Mouse (Mus musculus) heart, embryonic 12.5 days (tissue): ENCODE data around the gene Npat. TPM values are rescaled to one million over a fixed set of nuclear protein-coding genes. Genes with fewer than 3 reads are reported as not detected.

Experiments
- ATAC-seq: fragments of 200-750 bp; cut with Nextera tagmentation; 2 replicates; pipeline ENCODE4 v1.8.0; 2017; ENCODE audit warnings: moderate TSS enrichment, moderate library complexity; ENCODE audit not compliant: insufficient number of reproducible peaks, low FRiP score
- H3K27ac ChIP-seq: fragments of 300-500 bp; sonication (generic); 2 replicates; pipeline ENCODE4 v1.5.1; 2016; ENCODE audit warnings: mild to moderate bottlenecking, moderate library complexity; ENCODE audit not compliant: poor library complexity, severe bottlenecking
- H3K27me3 ChIP-seq: fragments of 300-500 bp; sonication (generic); replicated peaks from 2 replicates; pipeline ENCODE4 v1.6.1; 2016; ENCODE audit warnings: mild to moderate bottlenecking, moderate library complexity
- H3K36me3 ChIP-seq: fragments of 300-500 bp; sonication (generic); 2 replicates; pipeline ENCODE4 v1.6.1; 2016; ENCODE audit warnings: mild to moderate bottlenecking, moderate library complexity
- H3K4me1 ChIP-seq: fragments of 300-500 bp; sonication (generic); replicated peaks from 2 replicates; pipeline ENCODE4 v1.6.1; 2016; ENCODE audit warnings: mild to moderate bottlenecking
- H3K4me2 ChIP-seq: fragments of 300-500 bp; sonication (generic); 2 replicates; pipeline ENCODE4 v1.6.1; 2016; ENCODE audit warnings: mild to moderate bottlenecking, moderate library complexity
- H3K4me3 ChIP-seq: fragments of 300-500 bp; sonication (generic); 2 replicates; pipeline ENCODE4 v1.5.1; 2016; ENCODE audit warnings: mild to moderate bottlenecking
- H3K9ac ChIP-seq: fragments of 300-500 bp; sonication (generic); 2 replicates; pipeline ENCODE4 v1.6.1; 2016; ENCODE audit warnings: mild to moderate bottlenecking, moderate library complexity
- H3K9me3 ChIP-seq: fragments of 300-500 bp; sonication (generic); replicated peaks from 2 replicates; pipeline ENCODE4 v1.6.1; 2016; ENCODE audit warnings: mild to moderate bottlenecking, moderate library complexity
- WGBS: fragments of 180-500 bp; shearing (Covaris S2); methylation state at CpG from one replicate; pipeline ENCODE4 v1.1.7; 2016; 5-methylcytosine and 5-hydroxymethylcytosine counted together
- polyA plus RNA-seq: library from polyadenylated mRNA; unstranded; fragments of >200 nt; fragmentation: Nextera tagmentation; extraction: Ambion mirVana; gene quantifications from 2 replicates; pipeline ENCODE4 v1.2.1, GENCODE M21; 2016

Gene Npat
- polyA plus RNA-seq, 1 experiment from 2014 or later, result 17.3 TPM

DNA sequence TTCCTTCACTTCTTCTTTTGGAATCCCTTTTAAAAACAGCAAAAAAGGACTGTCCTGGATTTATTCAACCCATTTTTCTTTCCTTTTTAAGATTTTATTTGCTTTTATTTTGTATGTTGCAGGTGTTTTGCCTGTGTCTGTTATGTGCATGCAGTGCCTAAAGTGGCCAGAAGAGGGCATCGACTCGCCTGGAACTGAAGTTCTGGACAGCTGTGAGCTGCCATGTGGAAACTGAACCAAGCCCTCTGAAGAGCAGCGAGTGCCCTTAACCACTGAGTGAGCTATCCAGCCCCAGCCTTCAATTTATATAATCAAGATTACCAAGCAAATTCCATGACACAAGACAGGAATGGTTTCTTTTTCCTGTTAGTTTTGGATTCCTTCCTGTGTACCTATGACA, 57.9 kb downstream of the Npat start:
- H3K27me3 ChIP-seq, result no peaks in the 10 kb centered on the region
- H3K9ac ChIP-seq, result no peak overlapping the region
- no peak overlapping the region for H3K27ac ChIP-seq
- no peak overlapping the region for H3K4me3 ChIP-seq
- H3K36me3 ChIP-seq, result peaks cover 68% of the 10 kb centered on the region
- 12% methylated on average over 3 of the region's 3 CpGs for WGBS
- no peaks in the 10 kb centered on the region for H3K9me3 ChIP-seq
- H3K4me2 ChIP-seq, result no peak overlapping the region
- no peak for ATAC-seq
- no peaks in the 10 kb centered on the region for H3K4me1 ChIP-seq

DNA sequence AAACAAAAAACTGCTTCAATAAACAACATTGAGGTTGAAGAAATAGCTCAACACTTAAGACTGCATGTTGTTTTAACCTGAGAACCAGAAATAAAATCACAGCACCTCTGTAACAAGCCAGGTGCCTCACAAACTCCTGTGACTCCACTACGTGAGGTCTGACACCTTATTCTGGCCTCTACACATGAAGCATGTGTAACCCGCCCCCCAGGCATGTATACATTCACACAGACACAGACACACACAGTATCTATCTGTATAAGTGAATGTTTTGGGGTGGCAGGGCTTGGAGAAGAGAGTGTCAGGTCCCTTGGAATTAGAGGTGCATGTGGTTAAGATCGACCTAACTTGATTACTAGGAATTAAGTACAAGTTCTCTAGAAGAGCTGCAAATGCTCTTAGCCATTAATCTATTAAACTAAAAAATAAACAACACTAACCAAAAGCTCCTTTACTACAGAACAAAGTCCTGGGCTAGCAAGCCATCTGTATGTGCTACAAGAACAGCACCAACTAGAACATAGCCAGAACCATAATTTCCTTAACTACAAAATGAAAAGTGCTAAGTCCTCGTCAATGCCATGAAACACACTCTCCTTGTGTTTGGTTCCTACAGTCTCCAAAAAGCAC, 60.2 kb downstream of the Npat start:
- H3K9me3 ChIP-seq, result no peaks in the 10 kb centered on the region
- H3K4me1 ChIP-seq, result no peaks in the 10 kb centered on the region
- ATAC-seq, result no peak
- no peak overlapping the region for H3K4me2 ChIP-seq
- no peak overlapping the region for H3K4me3 ChIP-seq
- H3K27me3 ChIP-seq, result no peaks in the 10 kb centered on the region
- peaks cover 46% of the 10 kb centered on the region for H3K36me3 ChIP-seq
- H3K27ac ChIP-seq, result no peak overlapping the region
- H3K9ac ChIP-seq, result no peak overlapping the region
- WGBS, result 86% methylated on average over 4 of the region's 4 CpGs

DNA sequence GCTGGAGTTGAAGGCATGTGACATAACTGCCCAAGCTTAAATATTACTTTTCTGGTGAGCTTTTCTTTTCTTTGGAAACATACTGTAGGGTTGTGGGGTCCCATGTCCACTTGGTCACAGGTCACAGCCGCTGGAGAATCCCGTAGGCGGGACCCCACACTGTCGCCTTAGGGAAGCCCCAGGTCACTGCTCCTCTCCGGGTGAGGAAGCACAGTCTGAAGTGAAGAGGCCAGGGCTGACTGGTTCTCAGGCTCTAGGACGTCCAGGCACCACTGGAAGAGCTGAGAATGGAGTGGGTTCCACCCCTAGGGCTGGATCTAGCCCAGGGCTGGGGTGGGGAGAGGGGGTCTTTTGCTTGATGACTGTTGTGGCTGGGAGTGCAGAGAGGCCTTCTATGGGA, 61.8 kb downstream of the Npat start:
- Histone ChIP-seq H3K9ac (no peak overlapping the region), H3K4me1 (peaks cover 5% of the 10 kb centered on the region), H3K4me3 (no peak overlapping the region), H3K27me3 (no peaks in the 10 kb centered on the region), H3K9me3 (no peaks in the 10 kb centered on the region), H3K36me3 (peaks cover 34% of the 10 kb centered on the region), H3K27ac (no peak overlapping the region), H3K4me2 (no peak overlapping the region)
- no peak for ATAC-seq
- WGBS, result 76% methylated on average over 6 of the region's 6 CpGs

DNA sequence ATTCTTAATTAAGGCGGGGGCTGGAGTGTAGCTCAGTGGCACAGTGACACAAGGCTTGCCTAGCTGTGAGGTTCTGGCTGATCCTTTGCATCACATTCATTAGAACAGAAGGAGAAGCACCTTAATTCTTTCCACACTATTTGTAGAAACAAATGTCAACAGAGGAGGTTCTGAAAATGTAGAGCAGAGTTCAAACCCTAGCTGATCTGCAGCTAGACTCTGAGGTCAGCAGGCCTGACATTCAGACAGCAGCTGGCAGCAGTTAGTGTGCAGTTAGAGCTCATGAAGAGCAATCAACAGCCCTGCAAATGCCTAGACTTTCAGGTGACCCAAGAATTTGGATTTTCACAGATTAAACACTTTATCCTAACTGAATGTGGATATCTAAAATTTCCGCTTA, 64.7 kb downstream of the Npat start:
- H3K36me3 ChIP-seq, result peaks cover 13% of the 10 kb centered on the region
- H3K9ac ChIP-seq, result no peak overlapping the region
- H3K27ac ChIP-seq, result no peak overlapping the region
- no peak overlapping the region for H3K4me2 ChIP-seq
- ATAC-seq, result no peak
- peaks cover 25% of the 10 kb centered on the region for H3K4me1 ChIP-seq
- H3K4me3 ChIP-seq, result no peak overlapping the region
- 82% methylated on average over 2 of the region's 2 CpGs for WGBS
- no peaks in the 10 kb centered on the region for H3K9me3 ChIP-seq
- no peaks in the 10 kb centered on the region for H3K27me3 ChIP-seq

DNA sequence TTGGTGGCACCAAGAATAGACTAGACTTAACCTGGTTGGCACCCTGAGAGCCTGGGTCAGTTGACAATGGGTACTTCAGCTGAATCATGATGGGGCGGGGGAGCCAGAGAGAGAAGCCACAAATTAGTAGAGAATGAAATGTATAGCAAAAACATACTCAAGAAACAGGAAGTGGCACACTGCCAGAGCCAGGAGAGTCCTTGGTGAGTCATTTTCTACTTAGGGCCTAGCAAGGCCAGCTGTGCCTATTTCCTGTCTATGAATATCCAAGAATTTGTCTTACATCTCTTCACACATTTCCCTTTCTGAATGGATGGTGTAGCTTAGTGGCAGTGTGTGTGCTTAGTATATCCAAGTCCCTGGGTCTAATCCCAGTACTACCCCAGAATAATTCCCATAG, 66.5 kb downstream of the Npat start:
- 0 out of 2 replicates have a peak, but pooled peaks cover 4% of the 10 kb centered on the region for H3K36me3 ChIP-seq
- WGBS, result 83% methylated on average over 1 of the region's 1 CpGs
- no peak overlapping the region for H3K9ac ChIP-seq
- ATAC-seq, result no peak
- no peak overlapping the region for H3K4me2 ChIP-seq
- H3K4me3 ChIP-seq, result no peak overlapping the region
- no peak overlapping the region for H3K27ac ChIP-seq
- no peaks in the 10 kb centered on the region for H3K27me3 ChIP-seq
- peaks cover 26% of the 10 kb centered on the region for H3K4me1 ChIP-seq
- H3K9me3 ChIP-seq, result no peaks in the 10 kb centered on the region

DNA sequence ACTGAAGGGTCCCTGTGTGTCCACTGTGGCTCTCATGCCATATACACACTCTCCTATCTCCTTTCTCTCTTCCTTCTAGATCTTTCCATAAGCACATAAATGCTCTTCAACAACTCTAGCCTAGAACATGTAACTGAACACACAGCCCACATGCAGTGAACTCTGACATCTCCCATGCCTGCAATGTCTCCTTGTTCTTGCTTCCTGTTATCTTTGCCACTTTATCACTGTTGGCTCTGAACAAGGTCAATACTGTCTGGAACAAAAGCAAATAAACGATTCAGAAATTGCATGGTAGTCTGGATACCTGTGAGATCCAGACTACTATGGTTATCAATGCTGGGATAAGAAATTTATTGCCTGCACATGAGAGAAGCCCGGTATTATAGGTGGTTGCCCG, 67.0 kb downstream of the Npat start:
- no peak for ATAC-seq
- H3K27ac ChIP-seq, result no peak overlapping the region
- WGBS, result 60% methylated on average over 3 of the region's 3 CpGs

DNA sequence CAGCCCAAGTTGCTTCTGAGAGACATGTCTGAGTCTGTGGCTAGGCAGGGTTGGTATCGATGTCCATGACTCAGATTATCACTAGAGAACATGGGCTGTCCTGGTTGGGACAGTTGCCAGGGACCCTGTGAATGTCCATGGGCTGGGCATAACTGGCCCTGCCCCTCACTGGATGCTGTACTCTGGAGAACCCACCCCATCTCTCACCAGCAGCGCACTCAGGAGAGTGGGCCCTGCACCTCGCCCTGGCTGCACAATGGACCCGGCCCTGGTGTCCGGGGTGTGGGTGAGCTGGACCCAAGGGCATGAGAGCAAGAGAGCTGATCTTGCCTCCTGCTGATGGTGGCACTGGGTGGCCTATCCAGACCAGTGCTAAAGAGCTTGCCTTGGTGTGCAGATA, 68.1 kb downstream of the Npat start:
- H3K27ac ChIP-seq, result no peak overlapping the region
- no peak overlapping the region for H3K4me3 ChIP-seq
- H3K27me3 ChIP-seq, result no peaks in the 10 kb centered on the region
- ATAC-seq, result no peak
- 84% methylated on average over 5 of the region's 5 CpGs for WGBS
- no peak overlapping the region for H3K9ac ChIP-seq
- no peaks in the 10 kb centered on the region for H3K9me3 ChIP-seq
- peaks cover 33% of the 10 kb centered on the region for H3K4me1 ChIP-seq
- no peaks in the 10 kb centered on the region for H3K36me3 ChIP-seq
- no peak overlapping the region for H3K4me2 ChIP-seq

More for the DNA sequence above, 67.0 kb downstream of the Npat start:
- 0 out of 2 replicates have a peak, but pooled peaks cover under 1% of the 10 kb centered on the region for H3K36me3 ChIP-seq
- H3K27me3 ChIP-seq, result no peaks in the 10 kb centered on the region
- no peaks in the 10 kb centered on the region for H3K9me3 ChIP-seq
- no peak overlapping the region for H3K9ac ChIP-seq
- no peak overlapping the region for H3K4me2 ChIP-seq
- H3K4me1 ChIP-seq, result peaks cover 28% of the 10 kb centered on the region
- no peak overlapping the region for H3K4me3 ChIP-seq

DNA sequence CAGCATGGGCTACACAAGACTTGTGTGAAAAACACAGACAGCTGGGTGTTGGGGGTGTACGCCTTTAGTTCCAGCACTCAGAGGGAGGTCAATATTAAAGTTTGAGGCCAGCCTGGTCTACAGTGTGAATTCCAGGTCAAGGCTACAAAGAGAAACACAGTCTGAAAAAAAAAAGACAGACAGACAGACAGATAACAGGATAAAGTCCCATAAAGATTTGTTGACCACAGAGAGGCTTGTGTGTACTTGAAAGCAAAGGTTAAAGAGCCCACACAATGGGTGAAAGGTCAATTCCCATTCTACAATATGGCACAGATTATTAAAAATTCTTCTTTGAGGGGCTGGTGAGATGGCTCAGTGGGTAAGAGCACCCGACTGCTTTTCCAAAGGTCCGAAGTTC, 70.3 kb downstream of the Npat start:
- Histone ChIP-seq H3K27ac (no peak overlapping the region), H3K4me2 (no peak overlapping the region), H3K36me3 (0 out of 2 replicates have a peak, but pooled peaks cover 2% of the 10 kb centered on the region), H3K27me3 (no peaks in the 10 kb centered on the region), H3K9me3 (no peaks in the 10 kb centered on the region), H3K9ac (no peak overlapping the region), H3K4me3 (no peak overlapping the region), H3K4me1 (peaks cover 33% of the 10 kb centered on the region)
- 92% methylated on average over 3 of the region's 3 CpGs for WGBS
- ATAC-seq, result no peak

DNA sequence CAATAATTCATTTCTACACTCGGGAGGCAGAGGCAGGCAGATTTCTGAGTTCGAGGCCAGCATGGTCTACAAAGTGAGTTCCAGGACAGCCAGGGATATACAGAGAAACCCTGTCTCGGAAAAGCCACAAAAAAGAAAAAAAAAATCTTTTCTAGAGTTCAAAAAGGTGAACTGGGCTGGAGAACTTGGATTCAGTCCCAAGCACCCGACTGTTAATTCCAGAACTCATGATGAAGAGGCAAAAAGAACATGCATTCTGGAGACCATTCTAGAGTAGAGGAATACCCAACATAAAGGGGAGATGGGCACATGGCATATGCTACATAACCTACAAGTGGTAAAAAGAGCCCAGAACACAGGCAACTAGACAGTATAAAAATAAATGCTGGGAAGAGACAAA, 71.0 kb downstream of the Npat start:
- no peak overlapping the region for H3K4me2 ChIP-seq
- H3K27me3 ChIP-seq, result no peaks in the 10 kb centered on the region
- 0 out of 2 replicates have a peak, but pooled peaks cover 3% of the 10 kb centered on the region for H3K36me3 ChIP-seq
- H3K4me3 ChIP-seq, result no peak overlapping the region
- no peak for ATAC-seq
- no peak overlapping the region for H3K9ac ChIP-seq
- H3K4me1 ChIP-seq, result peaks cover 33% of the 10 kb centered on the region
- no peak overlapping the region for H3K27ac ChIP-seq
- no peaks in the 10 kb centered on the region for H3K9me3 ChIP-seq
- 84% methylated on average over 4 of the region's 4 CpGs for WGBS

DNA sequence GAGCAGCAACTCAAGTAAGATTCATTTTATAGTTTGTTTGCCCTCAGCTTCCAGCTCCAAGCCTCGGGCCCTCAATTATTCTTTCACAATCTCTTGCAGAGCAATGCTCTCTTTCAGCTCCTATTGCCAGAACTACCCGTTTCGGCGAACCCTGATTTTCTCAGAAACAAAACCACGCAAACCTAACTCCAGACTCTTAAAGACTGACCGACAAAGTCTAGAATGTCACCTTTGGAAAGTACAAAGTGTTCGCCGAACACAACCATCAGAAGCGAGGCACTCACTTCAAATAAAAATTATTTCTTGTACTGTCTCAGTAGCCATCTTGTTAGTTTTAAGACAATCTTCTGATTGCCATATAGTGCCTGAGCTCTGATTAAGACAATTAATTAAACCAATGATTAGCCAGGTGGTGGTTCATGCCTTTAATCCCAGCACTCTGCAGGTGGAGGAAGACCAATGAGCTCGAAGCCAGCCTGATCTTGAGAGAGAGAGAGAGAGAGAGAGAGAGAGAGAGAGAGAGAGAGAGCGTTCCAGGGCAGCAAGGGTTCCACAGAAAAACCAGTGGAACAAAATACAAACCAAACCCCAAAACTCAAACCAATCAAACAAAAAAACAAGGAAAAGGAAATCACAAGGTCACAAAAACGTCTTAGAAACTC, 72.6 kb downstream of the Npat start:
- Histone ChIP-seq H3K27me3 (no peaks in the 10 kb centered on the region), H3K9ac (peak overlapping the region; percentile 92), H3K9me3 (no peaks in the 10 kb centered on the region), H3K4me2 (peak overlapping the region; percentile 88), H3K4me1 (peaks cover 22% of the 10 kb centered on the region), H3K27ac (peak overlapping the region; percentile 90), H3K36me3 (0 out of 2 replicates have a peak, but pooled peaks cover 3% of the 10 kb centered on the region), H3K4me3 (peak overlapping the region; percentile 92)
- ATAC-seq, result no peak
- 70% methylated on average over 12 of the region's 12 CpGs for WGBS

DNA sequence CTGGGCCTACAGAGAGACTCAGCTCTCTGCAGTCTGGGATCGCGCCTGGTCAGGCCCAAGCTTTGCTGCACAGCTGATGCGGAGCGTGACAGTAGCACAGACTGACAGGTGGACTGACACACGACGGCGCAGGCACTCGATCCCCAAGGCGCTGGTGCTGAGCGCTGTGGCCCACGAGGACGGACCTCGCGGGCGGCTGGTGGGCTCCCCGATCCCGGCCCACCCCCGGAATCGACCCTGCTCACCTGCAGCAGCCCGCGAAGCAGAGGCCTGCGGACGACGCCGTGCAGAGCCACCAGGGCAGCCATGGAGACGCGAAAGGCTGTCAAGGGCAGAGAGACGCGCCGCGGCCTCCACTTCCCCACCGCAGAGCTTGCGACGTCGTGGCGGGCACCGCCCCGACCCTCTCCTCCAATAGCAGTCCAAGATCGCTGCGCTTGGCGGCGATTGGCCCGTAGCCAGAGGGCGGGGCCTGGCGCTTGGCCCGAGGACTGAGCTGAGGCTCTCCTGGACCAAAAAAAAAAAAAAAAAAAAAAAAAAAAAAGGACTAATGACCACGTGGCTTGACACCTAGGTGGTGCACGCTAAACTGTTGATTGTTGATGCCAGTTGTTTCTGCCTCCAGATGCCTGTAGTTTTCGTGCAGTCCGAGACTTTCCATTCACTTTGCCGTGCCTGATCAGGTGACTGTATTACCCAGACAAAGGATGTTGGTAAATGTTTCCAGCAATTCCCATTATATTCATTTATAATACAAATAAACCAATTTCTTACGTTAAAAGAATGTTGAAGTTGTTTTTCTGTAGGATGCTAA, 73.3 kb downstream of the Npat start, which contains the start of gene Acat1:
Acat1 (minus strand) TSS at position 415 of the 814 bp plus-strand sequence.
- peak within 1 kb of the TSS; percentile 92 for H3K4me3 ChIP-seq
- no peaks in the 10 kb centered on the region for H3K27me3 ChIP-seq
- H3K4me1 ChIP-seq, result peaks cover 16% of the 10 kb centered on the region
- H3K27ac ChIP-seq, result peak within 1 kb of the TSS; percentile 90
- H3K9me3 ChIP-seq, result no peaks in the 10 kb centered on the region
- peak; percentile 97 for ATAC-seq
- peak within 1 kb of the TSS; percentile 92 for H3K9ac ChIP-seq
- 4% methylated on average over 52 of the region's 52 CpGs for WGBS
- 0 out of 2 replicates have a peak, but pooled peaks cover 3% of the 10 kb centered on the region for H3K36me3 ChIP-seq
- peak within 1 kb of the TSS; percentile 88 for H3K4me2 ChIP-seq
